10 mouse cellular contexts compared by ENCODE assay signal in genomic region chr11:43483122-43483792, GRCm38 (mm10). TPM values are rescaled to one million over a fixed set of nuclear protein-coding genes. Genes with fewer than 3 reads are reported as not detected.
DNase-seq lines count a peak whose midpoint lies in the region; ATAC-seq and TF ChIP-seq lines count a peak whose summit lies in the region.
"Had no signal": no experiment of that assay in that cellular context is flagged by ENCODE, and none has a peak within 500 bp of the region (broad histone marks: within the 10 kb centered on the region; RNA-seq: fewer than 3 reads in every experiment).

No protein-coding gene starts in this region.

- no peak for TF ChIP-seq CTCF in forebrain, postnatal 0 days (IDR thresholded peaks at IDR 0.05; ENCODE audit: low read depth)

- H3K4me2 ChIP-seq in intestine, embryonic 15.5 days (replicated peaks), result no peak overlapping the region
- H3K4me2 ChIP-seq in forebrain, postnatal 0 days (ENCODE audit: low read depth), result no peak overlapping the region

- no peak overlapping the region for H3K9ac ChIP-seq in intestine, embryonic 15.5 days
- no peak overlapping the region for H3K9ac ChIP-seq in forebrain, postnatal 0 days

- no peaks in the 10 kb centered on the region for H3K9me3 ChIP-seq in intestine, embryonic 15.5 days
- no peaks in the 10 kb centered on the region for H3K9me3 ChIP-seq in forebrain, postnatal 0 days (ENCODE audit: low read length)

- peak; percentile 47 for DNase-seq in kidney, adult 11 months
- DNase-seq in kidney, adult 18-20 months, result no peak
- peak; percentile 45 for DNase-seq in gastrocnemius, postnatal 10 days
- peak; percentile 38 for DNase-seq in lung, postnatal 25 days (ENCODE audit: low spot score)
- no peak for DNase-seq in right cerebral cortex, postnatal 4 days
- DNase-seq in forebrain, postnatal 0 days, result no peak
- DNase-seq in spleen, postnatal 10 days (ENCODE audit: low spot score in 2 of 2), result no peak

- no peak overlapping the region for H3K4me3 ChIP-seq in intestine, embryonic 15.5 days (replicated peaks)
- H3K4me3 ChIP-seq in forebrain, postnatal 0 days (ENCODE audit: low read depth, low read length), result no peak overlapping the region
- H3K4me3 ChIP-seq: myocyte had no signal

- H3K27ac ChIP-seq in intestine, embryonic 15.5 days, result peak overlapping the region; percentile 77
- no peak overlapping the region for H3K27ac ChIP-seq in forebrain, postnatal 0 days (ENCODE audit: low read depth, low read length)

- 34% methylated on average over 6 of the region's 6 CpGs for WGBS in intestine, embryonic 15.5 days
- WGBS in forebrain, postnatal 0 days, result 69% methylated on average over 6 of the region's 6 CpGs

- peaks cover 16% of the 10 kb centered on the region for H3K4me1 ChIP-seq in intestine, embryonic 15.5 days (replicated peaks)
- no peaks in the 10 kb centered on the region for H3K4me1 ChIP-seq in forebrain, postnatal 0 days (ENCODE audit: insufficient read depth)

- ATAC-seq in intestine, embryonic 15.5 days, result peak; percentile 73
- no peak for ATAC-seq in forebrain, postnatal 0 days
- ATAC-seq: inflammation-experienced regulatory T-cells, adult 6 months had no signal

- no peaks in the 10 kb centered on the region for H3K36me3 ChIP-seq in intestine, embryonic 15.5 days
- no peaks in the 10 kb centered on the region for H3K36me3 ChIP-seq in forebrain, postnatal 0 days (ENCODE audit: insufficient read depth)

- no peaks in the 10 kb centered on the region for H3K27me3 ChIP-seq in intestine, embryonic 15.5 days (replicated peaks)
- H3K27me3 ChIP-seq in forebrain, postnatal 0 days (ENCODE audit: insufficient read depth, low read length), result no peaks in the 10 kb centered on the region

RNA-seq across cellular contexts. Expression of gene C1qtnf2, which starts 9.2 kb away (rescaled TPM):
- total RNA-seq in gastrocnemius, postnatal 10 days (2021), result 10 to 100 TPM; 27.9 to 31.1 TPM
- 6.3 and 6.6 TPM in 2 replicates for polyA plus RNA-seq in intestine, embryonic 15.5 days (2015; fragmentation: Nextera tagmentation; extraction: Ambion mirVana)
- total RNA-seq in forebrain, postnatal 0 days (2014; rRNA removed), result 15.5 and 16.8 TPM in 2 replicates
- 17.6 and 18.7 TPM in 2 replicates for polyA plus RNA-seq in forebrain, postnatal 0 days (2015; fragmentation: Nextera tagmentation; extraction: Ambion mirVana)
- polyA plus RNA-seq: inflammation-experienced regulatory T-cells, adult 6 months; myocyte had no signal

RNA-seq across cellular contexts. Expression of gene Ccnjl, which starts 45.3 kb away (rescaled TPM):
- 1 to 10 TPM; 1.0 to 1.3 TPM for total RNA-seq in gastrocnemius, postnatal 10 days (2021)
- polyA plus RNA-seq in intestine, embryonic 15.5 days (2015; fragmentation: Nextera tagmentation; extraction: Ambion mirVana), result 15.9 and 16.6 TPM in 2 replicates
- 1.3 and 1.8 TPM in 2 replicates for total RNA-seq in forebrain, postnatal 0 days (2014; rRNA removed)
- 2.3 and 4.5 TPM in 2 replicates for polyA plus RNA-seq in forebrain, postnatal 0 days (2015; fragmentation: Nextera tagmentation; extraction: Ambion mirVana)
- polyA plus RNA-seq: inflammation-experienced regulatory T-cells, adult 6 months had no signal

RNA-seq across cellular contexts. Expression of gene Slu7, which starts 49.7 kb away (rescaled TPM):
- 10 to 100 TPM; 28.9 to 31.5 TPM for total RNA-seq in gastrocnemius, postnatal 10 days (2021)
- 44.1 and 48.0 TPM in 2 replicates for polyA plus RNA-seq in intestine, embryonic 15.5 days (2015; fragmentation: Nextera tagmentation; extraction: Ambion mirVana)
- total RNA-seq in forebrain, postnatal 0 days (2014; rRNA removed), result 29.5 and 35.7 TPM in 2 replicates
- polyA plus RNA-seq in forebrain, postnatal 0 days (2015; fragmentation: Nextera tagmentation; extraction: Ambion mirVana), result 56.0 and 59.1 TPM in 2 replicates

RNA-seq across cellular contexts. Expression of gene Pttg1, which starts 57.2 kb away (rescaled TPM):
- total RNA-seq in gastrocnemius, postnatal 10 days (2021), result 10 to 100 TPM; 21.9 to 23.3 TPM
- polyA plus RNA-seq in intestine, embryonic 15.5 days (2015; fragmentation: Nextera tagmentation; extraction: Ambion mirVana), result 64.5 and 68.6 TPM in 2 replicates
- total RNA-seq in forebrain, postnatal 0 days (2014; rRNA removed), result 21.3 and 50.8 TPM in 2 replicates
- 48.7 and 52.1 TPM in 2 replicates for polyA plus RNA-seq in forebrain, postnatal 0 days (2015; fragmentation: Nextera tagmentation; extraction: Ambion mirVana)

Comparison
In these comparisons a context has a peak if more than half of its experiments do, and no peak if none do; other contexts are left out.
1. DNase-seq: peak in kidney, adult 11 months (single experiment), gastrocnemius, postnatal 10 days (single experiment) and lung, postnatal 25 days (single experiment); none in kidney, adult 18-20 months (single experiment), right cerebral cortex, postnatal 4 days (single experiment), forebrain, postnatal 0 days (single experiment) and spleen, postnatal 10 days (0 of 2).